9 mouse cellular contexts compared by ENCODE assay signal in genomic region chr7:63956981-63957713, GRCm38 (mm10). TPM values are rescaled to one million over a fixed set of nuclear protein-coding genes. Genes with fewer than 3 reads are reported as not detected.
DNase-seq lines count a peak whose midpoint lies in the region; ATAC-seq and TF ChIP-seq lines count a peak whose summit lies in the region.
"Had no signal": no experiment of that assay in that cellular context is flagged by ENCODE, and none has a peak within 500 bp of the region (broad histone marks: within the 10 kb centered on the region; RNA-seq: fewer than 3 reads in every experiment).

No protein-coding gene starts in this region.

- peak; percentile 18 for DNase-seq in gastrocnemius, postnatal 14 days
- no peak for DNase-seq in gastrocnemius, adult 18-20 months (ENCODE audit: low spot score)
- DNase-seq in brain, adult 2 months (ENCODE audit: low read depth, low spot score): peak; percentile 94
- peak; percentile 89 for DNase-seq in hindbrain, embryonic 10.5 days (ENCODE audit: low spot score)
- no peak for DNase-seq in liver, embryonic 14.5 days (ENCODE audit: low read depth in 3 of 3, low spot score in 3 of 3)
- DNase-seq in retina, embryonic 14.5 days (ENCODE audit: low spot score): peak; percentile 87
- no peak for DNase-seq in cerebellum, postnatal 36 days

- 5% methylated on average over 16 of the region's 16 CpGs for WGBS in hindbrain, embryonic 10.5 days
- WGBS in liver, embryonic 14.5 days (ENCODE audit: insufficient replicate concordance): 49% methylated on average over 16 of the region's 16 CpGs

- H3K36me3 ChIP-seq in hindbrain, embryonic 10.5 days: no peaks in the 10 kb centered on the region
- no peaks in the 10 kb centered on the region for H3K36me3 ChIP-seq in liver, embryonic 14.5 days (replicated peaks; ENCODE audit: control insufficient read depth, insufficient read depth, low read depth)

- peaks cover 52% of the 10 kb centered on the region for H3K4me1 ChIP-seq in hindbrain, embryonic 10.5 days (replicated peaks)
- H3K4me1 ChIP-seq in liver, embryonic 14.5 days (replicated peaks; ENCODE audit: control insufficient read depth in 2 of 2, insufficient read depth in 2 of 2, low read length in 1 of 2): peaks cover 33 to 48% of the 10 kb centered on the region in 2 experiments

- H3K27ac ChIP-seq in hindbrain, embryonic 10.5 days: peak overlapping the region; percentile 97
- peak overlapping the region; percentile 80; the same call in 1 of the 2 replicates for H3K27ac ChIP-seq in liver, embryonic 14.5 days

- intact Hi-C loops in gastrocnemius, postnatal 14 days (cut with DNase I; ENCODE audit: low total_unique reads): loop anchor here (10.0 kb wide), 1 partner anchor 188 kb away; no protein-coding TSS in a partner anchor

- no peak overlapping the region for H3K4me2 ChIP-seq in liver, embryonic 14.5 days (ENCODE audit: low read depth)

- no peak for TF ChIP-seq EP300 in liver, embryonic 14.5 days (IDR thresholded peaks at IDR 0.05; ENCODE audit: low read depth)

- peak overlapping the region; percentile 39 for H3K4me3 ChIP-seq in hindbrain, embryonic 10.5 days
- no peak overlapping the region for H3K4me3 ChIP-seq in liver, embryonic 14.5 days (ENCODE audit: insufficient read depth in 1 of 2, low read depth in 2 of 2, low read length in 2 of 2)

- no peak overlapping the region; the same call in 1 of the 2 replicates for H3K9ac ChIP-seq in liver, embryonic 14.5 days (replicated peaks)

- H3K27me3 ChIP-seq in hindbrain, embryonic 10.5 days (ENCODE audit: insufficient read depth, poor library complexity, severe bottlenecking): no peaks in the 10 kb centered on the region
- H3K27me3 ChIP-seq in liver, embryonic 14.5 days (ENCODE audit: control insufficient read depth, insufficient read depth, low read length): no peaks in the 10 kb centered on the region

- TF ChIP-seq CTCF in liver, embryonic 14.5 days (IDR thresholded peaks at IDR 0.05; ENCODE audit: low read depth): no peak

- H3K9me3 ChIP-seq in hindbrain, embryonic 10.5 days: no peaks in the 10 kb centered on the region
- no peaks in the 10 kb centered on the region for H3K9me3 ChIP-seq in liver, embryonic 14.5 days (ENCODE audit: control insufficient read depth, low read length)

- no peak for ATAC-seq in liver, embryonic 14.5 days (ENCODE audit: insufficient read depth)
- no peak for ATAC-seq in erythroid progenitor cell, adult 5-6 weeks (replicated peaks; ENCODE audit: low FRiP score, poor library complexity, severe bottlenecking)

RNA-seq across cellular contexts. Expression of gene Klf13, which starts 18.4 kb away (rescaled TPM):
- total RNA-seq in gastrocnemius, postnatal 14 days (2021): 10 to 100 TPM; 42.5 to 65.2 TPM
- 10 to 100 TPM; 33.3 to 55.3 TPM for total RNA-seq in gastrocnemius, adult 18-20 months (2021)
- polyA plus RNA-seq in hindbrain, embryonic 10.5 days (2016; fragmentation: Nextera tagmentation; extraction: Ambion mirVana): 31.7 and 33.4 TPM in 2 replicates
- polyA plus RNA-seq in liver, embryonic 14.5 days (2012; rRNA removed): 3.2 and 3.4 TPM in 2 replicates
- polyA plus RNA-seq in liver, embryonic 14.5 days (2014; fragmentation: Nextera tagmentation; extraction: Ambion mirVana): 12.8 and 15.8 TPM in 2 replicates
- total RNA-seq in erythroid progenitor cell, adult 5-6 weeks (2015; ENCODE audit: low replicate concordance): 41.8 and 46.9 TPM in 2 replicates
- 53.8 and 60.1 TPM in 2 replicates for total RNA-seq in erythroid progenitor cell, adult 5-6 weeks (2017; ENCODE audit: low replicate concordance)

RNA-seq across cellular contexts. Expression of gene E030018B13Rik, which starts 40.5 kb away (rescaled TPM):
- not detected for total RNA-seq in gastrocnemius, postnatal 14 days (2021)
- total RNA-seq in gastrocnemius, adult 18-20 months (2021): not detected
- not detected in 2 replicates for polyA plus RNA-seq in hindbrain, embryonic 10.5 days (2016; fragmentation: Nextera tagmentation; extraction: Ambion mirVana)
- polyA plus RNA-seq in liver, embryonic 14.5 days (2012; rRNA removed): not detected in 2 replicates
- not detected in 2 replicates for polyA plus RNA-seq in liver, embryonic 14.5 days (2014; fragmentation: Nextera tagmentation; extraction: Ambion mirVana)
- total RNA-seq in erythroid progenitor cell, adult 5-6 weeks (2015; ENCODE audit: low replicate concordance): not detected in 2 replicates
- total RNA-seq in erythroid progenitor cell, adult 5-6 weeks (2017; ENCODE audit: low replicate concordance): not detected in 2 replicates
- total RNA-seq: hematopoietic stem cell, adult 5-6 weeks had no signal

Comparison
In these comparisons a context has a peak if more than half of its experiments do, and no peak if none do; other contexts are left out.
1. DNase-seq: peak in gastrocnemius, postnatal 14 days (single experiment), brain, adult 2 months (single experiment), hindbrain, embryonic 10.5 days (single experiment) and retina, embryonic 14.5 days (single experiment); none in gastrocnemius, adult 18-20 months (single experiment), liver, embryonic 14.5 days (0 of 3) and cerebellum, postnatal 36 days (0 of 2).